Mouse (Mus musculus): ENCODE measurements around the gene Cep170. TPM values are rescaled to one million over a fixed set of nuclear protein-coding genes. Genes with fewer than 3 reads are reported as not detected.

The Cep170 gene
- polyA plus RNA-seq, 1 experiment from 2014 or later: 24.6 TPM

- no peak for DNase-seq (ENCODE audit: low spot score)
- Histone ChIP-seq H3K4me1 (no peaks in the 10 kb centered on the region), H3K27ac (no peak overlapping the region), H3K36me3 (peaks cover 36% of the 10 kb centered on the region), H3K27me3 (ENCODE audit: insufficient read depth, poor library complexity, severe bottlenecking) (no peaks in the 10 kb centered on the region), H3K9me3 (no peaks in the 10 kb centered on the region), H3K4me3 (no peak overlapping the region)
- WGBS: 91% methylated on average over 7 of the region's 7 CpGs
Observed at GRCm38 (mm10) chr1:176789326-176789725, 24.5 kb downstream of the Cep170 start.

- no peaks in the 10 kb centered on the region for H3K9me3 ChIP-seq
- no peaks in the 10 kb centered on the region for H3K4me1 ChIP-seq
- H3K36me3 ChIP-seq: peaks cover 52% of the 10 kb centered on the region
- DNase-seq (ENCODE audit: low spot score): no peak
- 74% methylated on average over 4 of the region's 4 CpGs for WGBS
- no peaks in the 10 kb centered on the region for H3K27me3 ChIP-seq (ENCODE audit: insufficient read depth, poor library complexity, severe bottlenecking)
- H3K4me3 ChIP-seq: no peak overlapping the region
- H3K27ac ChIP-seq: no peak overlapping the region
Observed at GRCm38 (mm10) chr1:176774533-176774932, 39.3 kb downstream of the Cep170 start.

GRCm38 (mm10) chr1:176762295-176762694 lies 51.6 kb downstream of the Cep170 start:
- WGBS: 91% methylated on average over 2 of the region's 2 CpGs
- DNase-seq (ENCODE audit: low spot score): no peak
- Histone ChIP-seq H3K27ac (no peak overlapping the region), H3K4me1 (no peaks in the 10 kb centered on the region), H3K27me3 (ENCODE audit: insufficient read depth, poor library complexity, severe bottlenecking) (no peaks in the 10 kb centered on the region), H3K9me3 (no peaks in the 10 kb centered on the region), H3K4me3 (no peak overlapping the region), H3K36me3 (peaks cover 32% of the 10 kb centered on the region)

GRCm38 (mm10) chr1:176760673-176761072 lies 53.2 kb downstream of the Cep170 start:
- no peak overlapping the region for H3K4me3 ChIP-seq
- H3K27me3 ChIP-seq (ENCODE audit: insufficient read depth, poor library complexity, severe bottlenecking): no peaks in the 10 kb centered on the region
- WGBS: 92% methylated on average over 1 of the region's 1 CpGs
- no peak for DNase-seq (ENCODE audit: low spot score)
- H3K36me3 ChIP-seq: peaks cover 47% of the 10 kb centered on the region
- 0 out of 2 replicates have a peak, but pooled peaks cover under 1% of the 10 kb centered on the region for H3K4me1 ChIP-seq
- no peak overlapping the region for H3K27ac ChIP-seq
- H3K9me3 ChIP-seq: no peaks in the 10 kb centered on the region

- Histone ChIP-seq H3K27ac (no peak overlapping the region; the same call in 1 of the 2 replicates), H3K4me3 (no peak overlapping the region), H3K27me3 (ENCODE audit: insufficient read depth, poor library complexity, severe bottlenecking) (no peaks in the 10 kb centered on the region), H3K36me3 (peaks cover 51% of the 10 kb centered on the region), H3K4me1 (peaks cover 15% of the 10 kb centered on the region), H3K9me3 (no peaks in the 10 kb centered on the region)
- 65% methylated on average over 9 of the region's 9 CpGs for WGBS
- no peak for DNase-seq (ENCODE audit: low spot score)
Observed at GRCm38 (mm10) chr1:176755586-176755985, 58.3 kb downstream of the Cep170 start.

- H3K27me3 ChIP-seq (ENCODE audit: insufficient read depth, poor library complexity, severe bottlenecking): no peaks in the 10 kb centered on the region
- no peak overlapping the region for H3K27ac ChIP-seq
Observed at GRCm38 (mm10) chr1:176753861-176754718, 59.8 kb downstream of the Cep170 start.

GRCm38 (mm10) chr1:176749708-176750107 lies 64.2 kb downstream of the Cep170 start:
- peaks cover 7% of the 10 kb centered on the region; the same call in 1 of the 2 replicates for H3K4me1 ChIP-seq
- no peak for DNase-seq (ENCODE audit: low spot score)
- H3K4me3 ChIP-seq: no peak overlapping the region
- 94% methylated on average over 7 of the region's 7 CpGs for WGBS
- no peaks in the 10 kb centered on the region for H3K9me3 ChIP-seq
- no peak overlapping the region for H3K27ac ChIP-seq
- H3K36me3 ChIP-seq: peaks cover 24% of the 10 kb centered on the region
- no peaks in the 10 kb centered on the region for H3K27me3 ChIP-seq (ENCODE audit: insufficient read depth, poor library complexity, severe bottlenecking)

More at GRCm38 (mm10) chr1:176753861-176754718, 59.8 kb downstream of the Cep170 start:
- 62% methylated on average over 14 of the region's 14 CpGs for WGBS
- Histone ChIP-seq H3K9me3 (no peaks in the 10 kb centered on the region), H3K4me1 (peaks cover 15% of the 10 kb centered on the region), H3K36me3 (peaks cover 48% of the 10 kb centered on the region), H3K4me3 (no peak overlapping the region)
- DNase-seq (ENCODE audit: low spot score): no peak

- no peak overlapping the region for H3K27ac ChIP-seq
- no peak for DNase-seq (ENCODE audit: low spot score)
- H3K9me3 ChIP-seq: no peaks in the 10 kb centered on the region
- no peak overlapping the region for H3K4me3 ChIP-seq
- H3K36me3 ChIP-seq: peaks cover 53% of the 10 kb centered on the region
- H3K27me3 ChIP-seq (ENCODE audit: insufficient read depth, poor library complexity, severe bottlenecking): no peaks in the 10 kb centered on the region
- WGBS: 94% methylated on average over 2 of the region's 2 CpGs
- no peaks in the 10 kb centered on the region for H3K4me1 ChIP-seq
Observed at GRCm38 (mm10) chr1:176732834-176733233, 81.0 kb downstream of the Cep170 start.

- no peaks in the 10 kb centered on the region for H3K27me3 ChIP-seq (ENCODE audit: insufficient read depth, poor library complexity, severe bottlenecking)
- H3K4me3 ChIP-seq: no peak overlapping the region
- H3K9me3 ChIP-seq: no peaks in the 10 kb centered on the region
- DNase-seq (ENCODE audit: low spot score): no peak
- peaks cover 36% of the 10 kb centered on the region for H3K36me3 ChIP-seq
- H3K4me1 ChIP-seq: no peaks in the 10 kb centered on the region
- H3K27ac ChIP-seq: no peak overlapping the region
- WGBS: 86% methylated on average over 2 of the region's 2 CpGs
Observed at GRCm38 (mm10) chr1:176730528-176730927, 83.3 kb downstream of the Cep170 start.

- H3K9me3 ChIP-seq: no peaks in the 10 kb centered on the region
- H3K4me3 ChIP-seq: no peak overlapping the region
- 77% methylated on average over 2 of the region's 2 CpGs for WGBS
- DNase-seq (ENCODE audit: low spot score): no peak
- H3K27ac ChIP-seq: no peak overlapping the region
- H3K4me1 ChIP-seq: no peaks in the 10 kb centered on the region
- H3K36me3 ChIP-seq: peaks cover 18% of the 10 kb centered on the region
- H3K27me3 ChIP-seq (ENCODE audit: insufficient read depth, poor library complexity, severe bottlenecking): no peaks in the 10 kb centered on the region
Observed at GRCm38 (mm10) chr1:176727372-176727771, 86.5 kb downstream of the Cep170 start.

- Histone ChIP-seq H3K9me3 (no peaks in the 10 kb centered on the region), H3K27ac (no peak overlapping the region), H3K36me3 (no peaks in the 10 kb centered on the region), H3K4me3 (no peak overlapping the region), H3K4me1 (no peaks in the 10 kb centered on the region), H3K27me3 (ENCODE audit: insufficient read depth, poor library complexity, severe bottlenecking) (no peaks in the 10 kb centered on the region)
- DNase-seq (ENCODE audit: low spot score): no peak
- 94% methylated on average over 20 of the region's 20 CpGs for WGBS
Observed at GRCm38 (mm10) chr1:176724771-176725170, 89.1 kb downstream of the Cep170 start.

- no peak for DNase-seq (ENCODE audit: low spot score)
- Histone ChIP-seq H3K4me1 (no peaks in the 10 kb centered on the region), H3K27me3 (ENCODE audit: insufficient read depth, poor library complexity, severe bottlenecking) (no peaks in the 10 kb centered on the region), H3K36me3 (no peaks in the 10 kb centered on the region), H3K27ac (no peak overlapping the region), H3K4me3 (no peak overlapping the region), H3K9me3 (no peaks in the 10 kb centered on the region)
- WGBS: 75% methylated on average over 8 of the region's 8 CpGs
Observed at GRCm38 (mm10) chr1:176723858-176724713, 89.8 kb downstream of the Cep170 start.

- Histone ChIP-seq H3K4me1 (no peaks in the 10 kb centered on the region), H3K27ac (no peak overlapping the region), H3K4me3 (no peak overlapping the region), H3K27me3 (ENCODE audit: insufficient read depth, poor library complexity, severe bottlenecking) (no peaks in the 10 kb centered on the region), H3K36me3 (no peaks in the 10 kb centered on the region), H3K9me3 (no peaks in the 10 kb centered on the region)
- no peak for DNase-seq (ENCODE audit: low spot score)
- 35% methylated on average over 2 of the region's 2 CpGs for WGBS
Observed at GRCm38 (mm10) chr1:176712436-176712835, 101.4 kb downstream of the Cep170 start.
